Mouse (Mus musculus) midbrain, embryonic 12.5 days (tissue): ENCODE measurements around the gene Abhd10. TPM values are rescaled to one million over a fixed set of nuclear protein-coding genes. Genes with fewer than 3 reads are reported as not detected.

Experiments
- ATAC-seq: fragments of 200-750 bp; cut with Nextera tagmentation; 2 replicates; pipeline ENCODE4 v1.8.0; 2017; ENCODE audit warnings: low read depth, moderate TSS enrichment, moderate library complexity; ENCODE audit not compliant: low FRiP score
- H3K27ac ChIP-seq: fragments of 300-500 bp; sonication (generic); replicated peaks from 2 replicates; pipeline ENCODE4 v1.5.1; 2016; ENCODE audit warnings: mild to moderate bottlenecking
- H3K27me3 ChIP-seq: fragments of 300-500 bp; sonication (generic); 2 replicates; pipeline ENCODE4 v1.6.1; 2016; ENCODE audit warnings: mild to moderate bottlenecking
- H3K36me3 ChIP-seq: fragments of 300-500 bp; sonication (generic); 2 replicates; pipeline ENCODE4 v1.6.1; 2016
- H3K4me1 ChIP-seq: fragments of 300-500 bp; sonication (generic); 2 replicates; pipeline ENCODE4 v1.6.1; 2016
- H3K4me2 ChIP-seq: fragments of 300-500 bp; sonication (generic); replicated peaks from 2 replicates; pipeline ENCODE4 v1.6.1; 2016; ENCODE audit warnings: mild to moderate bottlenecking, moderate library complexity
- H3K4me3 ChIP-seq: fragments of 300-500 bp; sonication (generic); 2 replicates; pipeline ENCODE4 v1.5.1; 2016; ENCODE audit warnings: mild to moderate bottlenecking
- H3K9ac ChIP-seq: fragments of 300-500 bp; sonication (generic); replicated peaks from 2 replicates; pipeline ENCODE4 v1.6.1; 2016; ENCODE audit warnings: mild to moderate bottlenecking, moderate library complexity
- H3K9me3 ChIP-seq: fragments of 300-500 bp; sonication (generic); 2 replicates; pipeline ENCODE4 v1.6.1; 2016; ENCODE audit warnings: mild to moderate bottlenecking
- WGBS: fragments of 180-500 bp; shearing (Covaris S2); methylation state at CpG from one replicate; pipeline ENCODE4 v1.1.7; 2016; 5-methylcytosine and 5-hydroxymethylcytosine counted together
- polyA plus RNA-seq: library from polyadenylated mRNA; unstranded; fragments of >200 nt; fragmentation: Nextera tagmentation; extraction: Ambion mirVana; gene quantifications from 2 replicates; pipeline ENCODE4 v1.2.1, GENCODE M21; 2016

Abhd10 gene
- polyA plus RNA-seq = 48.9 and 49.5 TPM in 2 replicates

DNA sequence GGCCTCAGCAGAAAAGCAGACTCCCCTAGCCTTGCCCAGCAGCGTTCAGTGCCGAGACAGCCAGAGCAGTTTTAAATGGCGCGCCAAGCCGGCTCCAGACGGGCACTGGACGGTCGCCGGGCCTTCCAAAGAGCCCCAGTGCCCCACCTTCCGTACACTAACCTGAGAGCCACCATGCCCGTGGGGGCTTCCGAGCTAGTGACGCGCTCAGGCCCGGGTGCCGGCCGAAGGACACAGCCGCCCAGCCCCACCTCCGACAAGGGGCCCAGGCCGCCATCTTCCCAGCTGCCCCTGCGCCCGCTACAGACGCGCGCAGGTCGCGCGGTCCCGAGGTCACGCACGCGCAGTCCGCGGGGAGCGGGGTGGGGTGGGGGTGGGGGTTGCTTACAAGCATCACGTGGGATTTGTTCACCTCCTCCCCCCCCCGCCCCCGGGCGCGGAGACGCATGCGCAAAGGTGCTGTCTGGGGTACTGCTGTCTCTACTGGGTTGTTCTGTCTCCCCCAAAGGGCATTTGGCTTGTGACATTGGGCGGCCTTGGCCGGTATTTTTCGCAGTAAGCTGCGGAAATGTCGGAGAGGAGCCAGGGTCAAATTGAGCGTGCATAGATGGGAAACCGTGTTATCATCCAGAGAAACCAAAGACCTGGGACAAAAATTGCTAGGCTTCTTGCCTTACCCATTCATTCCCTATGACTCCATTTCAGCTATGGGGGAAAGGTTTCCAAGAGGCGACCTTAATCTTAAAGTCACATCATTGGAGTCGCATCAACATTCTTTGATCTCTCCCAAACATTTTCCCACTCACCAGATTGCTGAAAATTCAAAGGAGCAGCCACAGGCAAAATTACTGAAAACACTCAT, at the start of gene Abhd10:
Gene Abhd10 (minus strand): TSS at position 341 of the 862 bp plus-strand sequence.
- WGBS = 1% methylated on average over 50 of the region's 51 CpGs
- H3K9me3 ChIP-seq = no peaks in the 10 kb centered on the region

DNA sequence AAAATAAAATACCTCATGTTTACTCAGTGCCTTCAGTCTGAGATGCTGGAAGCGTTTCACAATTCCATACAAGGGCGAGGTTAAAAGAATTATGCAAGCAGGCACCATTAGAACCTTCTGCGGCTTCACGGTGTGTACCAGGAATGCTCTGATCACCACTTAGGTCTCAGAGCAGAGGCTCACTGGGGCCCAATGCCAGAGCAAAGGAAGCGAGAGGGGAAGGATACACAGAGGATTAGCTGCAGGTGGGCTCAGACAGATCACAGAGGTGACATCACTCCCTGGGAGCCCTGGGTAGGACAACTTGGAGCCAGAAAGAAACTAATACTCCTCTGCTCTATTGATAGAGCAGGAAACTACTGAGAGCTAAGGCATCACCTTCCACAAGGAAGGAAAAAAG, 48.5 kb upstream of the Abhd10 start:
- no peak for ATAC-seq
- WGBS = 58% methylated on average over 5 of the region's 5 CpGs
- H3K9ac ChIP-seq = no peak overlapping the region
- H3K36me3 ChIP-seq = peaks cover 5% of the 10 kb centered on the region; the same call in 1 of the 2 replicates
- no peaks in the 10 kb centered on the region for H3K4me1 ChIP-seq
- H3K27me3 ChIP-seq = no peaks in the 10 kb centered on the region
- H3K4me3 ChIP-seq = no peak overlapping the region
- H3K27ac ChIP-seq = no peak overlapping the region
- no peak overlapping the region for H3K4me2 ChIP-seq
- H3K9me3 ChIP-seq = no peaks in the 10 kb centered on the region

More for the DNA sequence above, at the start of gene Abhd10:
- ATAC-seq = peak; percentile 97
- Histone ChIP-seq H3K27ac (peak within 1 kb of the TSS; percentile 90), H3K4me3 (peak within 1 kb of the TSS; percentile 85), H3K36me3 (peaks cover 6% of the 10 kb centered on the region), H3K4me1 (peaks cover 15% of the 10 kb centered on the region), H3K4me2 (peak within 1 kb of the TSS; percentile 62), H3K9ac (peak within 1 kb of the TSS; percentile 84), H3K27me3 (no peaks in the 10 kb centered on the region)

GRCm38 (mm10) chr16:45789311-45789710, 46.6 kb upstream of the Abhd10 start:
- H3K27ac ChIP-seq = no peak overlapping the region
- H3K36me3 ChIP-seq = peaks cover 5% of the 10 kb centered on the region; the same call in 1 of the 2 replicates
- H3K9ac ChIP-seq = no peak overlapping the region
- H3K9me3 ChIP-seq = no peaks in the 10 kb centered on the region
- 78% methylated on average over 2 of the region's 2 CpGs for WGBS
- no peak overlapping the region for H3K4me3 ChIP-seq
- H3K4me1 ChIP-seq = no peaks in the 10 kb centered on the region
- H3K27me3 ChIP-seq = no peaks in the 10 kb centered on the region
- H3K4me2 ChIP-seq = no peak overlapping the region
- no peak for ATAC-seq

- no peak overlapping the region for H3K27ac ChIP-seq
- no peak for ATAC-seq
- 92% methylated on average over 6 of the region's 6 CpGs for WGBS
These were observed 44.9 kb upstream of the Abhd10 start for GRCm38 (mm10) chr16:45787650-45788049.

GRCm38 (mm10) chr16:45786639-45787038, 43.9 kb upstream of the Abhd10 start:
- H3K9ac ChIP-seq = no peak overlapping the region
- no peak for ATAC-seq
- no peak overlapping the region for H3K4me2 ChIP-seq
- H3K36me3 ChIP-seq = no peaks in the 10 kb centered on the region; the same call in 1 of the 2 replicates
- WGBS = 42% methylated on average over 8 of the region's 8 CpGs
- no peak overlapping the region for H3K4me3 ChIP-seq
- no peaks in the 10 kb centered on the region for H3K4me1 ChIP-seq
- no peaks in the 10 kb centered on the region for H3K27me3 ChIP-seq
- H3K9me3 ChIP-seq = no peaks in the 10 kb centered on the region
- H3K27ac ChIP-seq = no peak overlapping the region

More at GRCm38 (mm10) chr16:45787650-45788049, 44.9 kb upstream of the Abhd10 start:
- H3K4me2 ChIP-seq = no peak overlapping the region
- H3K9me3 ChIP-seq = no peaks in the 10 kb centered on the region
- no peaks in the 10 kb centered on the region; the same call in 1 of the 2 replicates for H3K36me3 ChIP-seq
- H3K9ac ChIP-seq = no peak overlapping the region
- no peak overlapping the region for H3K4me3 ChIP-seq
- no peaks in the 10 kb centered on the region for H3K4me1 ChIP-seq
- H3K27me3 ChIP-seq = no peaks in the 10 kb centered on the region

GRCm38 (mm10) chr16:45780001-45780400, 37.2 kb upstream of the Abhd10 start:
- no peak overlapping the region for H3K4me3 ChIP-seq
- no peak overlapping the region for H3K27ac ChIP-seq
- no peak for ATAC-seq
- no peaks in the 10 kb centered on the region for H3K27me3 ChIP-seq
- 79% methylated on average over 6 of the region's 6 CpGs for WGBS
- H3K36me3 ChIP-seq = peaks cover 23% of the 10 kb centered on the region
- no peak overlapping the region for H3K9ac ChIP-seq
- no peak overlapping the region for H3K4me2 ChIP-seq
- no peaks in the 10 kb centered on the region for H3K9me3 ChIP-seq
- H3K4me1 ChIP-seq = no peaks in the 10 kb centered on the region

DNA sequence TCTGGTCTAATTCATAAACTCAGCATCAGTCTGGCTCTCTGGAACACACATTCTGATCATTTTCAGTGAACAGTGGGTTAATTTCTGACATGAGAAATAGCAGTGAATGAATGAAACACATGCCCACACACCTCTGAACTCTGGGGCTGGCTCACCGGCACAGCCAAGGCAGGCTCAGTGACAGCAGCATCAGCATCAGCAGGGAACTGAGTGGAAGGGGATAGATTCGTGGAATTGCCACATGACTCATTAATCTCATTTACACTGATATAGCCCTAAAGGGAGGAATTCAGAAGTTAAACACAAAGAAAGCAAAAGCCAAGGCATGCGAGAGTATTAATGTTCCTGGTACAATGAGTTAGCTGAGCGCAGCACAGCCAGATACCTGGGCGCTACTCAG, 32.1 kb upstream of the Abhd10 start:
- H3K9ac ChIP-seq = no peak overlapping the region
- no peak for ATAC-seq
- H3K27ac ChIP-seq = no peak overlapping the region
- no peaks in the 10 kb centered on the region for H3K27me3 ChIP-seq
- no peak overlapping the region for H3K4me3 ChIP-seq
- H3K4me1 ChIP-seq = no peaks in the 10 kb centered on the region
- WGBS = 89% methylated on average over 5 of the region's 5 CpGs
- H3K9me3 ChIP-seq = no peaks in the 10 kb centered on the region
- peaks cover 33% of the 10 kb centered on the region for H3K36me3 ChIP-seq
- H3K4me2 ChIP-seq = no peak overlapping the region

- no peaks in the 10 kb centered on the region for H3K27me3 ChIP-seq
- no peak overlapping the region for H3K27ac ChIP-seq
- H3K9ac ChIP-seq = no peak overlapping the region
- 0 out of 2 replicates have a peak, but pooled peaks cover 3% of the 10 kb centered on the region for H3K4me1 ChIP-seq
- peaks cover 21% of the 10 kb centered on the region for H3K36me3 ChIP-seq
- no peaks in the 10 kb centered on the region for H3K9me3 ChIP-seq
- ATAC-seq = no peak
- no peak overlapping the region for H3K4me2 ChIP-seq
- 94% methylated on average over 6 of the region's 6 CpGs for WGBS
- no peak overlapping the region for H3K4me3 ChIP-seq
These were observed 28.2 kb upstream of the Abhd10 start for GRCm38 (mm10) chr16:45770914-45771313.

DNA sequence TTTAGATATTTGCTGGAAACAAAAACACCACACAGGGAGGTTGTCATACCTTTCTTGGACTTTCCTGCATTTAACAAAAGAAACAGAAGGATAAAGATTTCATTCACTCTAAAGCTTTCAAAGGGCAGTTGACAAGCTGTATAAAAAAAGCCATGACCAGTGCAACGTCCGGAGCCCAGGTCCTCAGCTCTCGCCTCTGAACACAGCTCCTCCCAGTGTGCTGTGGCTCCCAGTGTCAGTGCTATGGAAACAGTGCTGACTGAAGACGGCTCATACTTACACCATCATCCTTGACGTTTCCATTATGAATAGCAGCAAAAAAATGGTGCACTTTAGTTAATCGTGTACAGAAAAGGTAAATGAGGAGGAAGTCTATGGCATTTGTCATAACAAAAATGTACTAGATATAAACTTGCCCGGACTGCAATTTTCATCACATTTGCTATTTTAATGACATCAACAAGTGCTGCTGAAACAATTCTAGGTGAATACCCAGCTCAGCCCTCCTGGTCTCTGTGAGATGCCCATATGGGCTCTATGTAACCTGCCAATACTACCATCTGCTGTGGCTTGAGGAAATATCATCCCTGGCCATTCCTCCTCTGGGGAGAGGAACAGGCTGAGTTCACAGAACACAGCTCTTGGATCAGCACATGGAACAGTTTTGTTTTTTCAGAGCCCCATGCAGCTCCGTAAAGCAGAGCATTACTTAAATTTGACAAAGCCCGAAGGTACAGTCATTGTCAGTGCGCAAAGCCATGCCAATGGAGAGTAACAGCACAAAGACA, 25.3 kb upstream of the Abhd10 start:
- 0 out of 2 replicates have a peak, but pooled peaks cover 3% of the 10 kb centered on the region for H3K4me1 ChIP-seq
- H3K36me3 ChIP-seq = peaks cover 21% of the 10 kb centered on the region
- 71% methylated on average over 10 of the region's 10 CpGs for WGBS
- no peak overlapping the region for H3K4me3 ChIP-seq
- H3K4me2 ChIP-seq = no peak overlapping the region
- no peaks in the 10 kb centered on the region for H3K9me3 ChIP-seq
- H3K27me3 ChIP-seq = no peaks in the 10 kb centered on the region
- no peak overlapping the region for H3K9ac ChIP-seq
- ATAC-seq = 0 out of 2 replicates have a peak, but pooled peaks have one; percentile 60
- H3K27ac ChIP-seq = no peak overlapping the region

- no peak for ATAC-seq
- no peak overlapping the region for H3K27ac ChIP-seq
- no peaks in the 10 kb centered on the region for H3K27me3 ChIP-seq
- 70% methylated on average over 4 of the region's 4 CpGs for WGBS
- 0 out of 2 replicates have a peak, but pooled peaks cover 3% of the 10 kb centered on the region for H3K4me1 ChIP-seq
- H3K9ac ChIP-seq = no peak overlapping the region
- peaks cover 24% of the 10 kb centered on the region for H3K36me3 ChIP-seq
- no peak overlapping the region for H3K4me2 ChIP-seq
- H3K4me3 ChIP-seq = no peak overlapping the region
- no peaks in the 10 kb centered on the region for H3K9me3 ChIP-seq
These were observed 24.7 kb upstream of the Abhd10 start for GRCm38 (mm10) chr16:45767434-45767833.

DNA sequence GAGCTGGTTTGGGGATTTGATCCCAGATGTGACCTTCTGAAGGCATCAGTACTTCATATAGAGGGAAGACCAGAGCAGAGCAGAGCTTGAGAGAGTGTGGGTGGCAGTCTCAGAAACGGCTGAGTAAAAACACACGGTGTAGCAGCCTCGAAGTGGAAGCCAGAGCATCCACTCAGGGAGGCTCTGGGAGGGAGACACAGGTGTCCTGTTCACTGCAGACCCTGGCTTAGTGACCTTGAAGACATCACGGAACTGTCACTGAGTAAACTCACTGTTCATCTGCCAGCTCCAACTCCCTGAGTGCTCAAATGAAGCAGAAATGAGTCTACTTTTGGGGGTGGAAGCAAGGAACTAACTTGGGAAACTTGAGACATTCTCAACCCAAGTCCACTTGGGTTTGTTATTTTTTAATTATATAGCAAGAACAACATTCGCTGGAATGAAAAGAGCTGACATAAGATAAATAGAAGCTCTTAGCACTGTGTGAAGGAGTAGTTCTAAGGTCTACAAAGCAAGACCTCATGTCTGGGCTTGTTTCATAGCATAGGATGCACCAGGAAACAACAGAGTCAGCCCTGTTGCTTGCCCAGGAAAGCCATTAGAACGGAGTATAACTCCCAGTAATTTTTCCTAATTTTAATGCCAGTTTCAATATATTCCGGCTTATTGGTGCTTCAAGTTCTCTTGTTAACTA, 23.2 kb upstream of the Abhd10 start:
- Histone ChIP-seq H3K36me3 (peaks cover 15% of the 10 kb centered on the region), H3K4me1 (0 out of 2 replicates have a peak, but pooled peaks cover 3% of the 10 kb centered on the region), H3K27me3 (no peaks in the 10 kb centered on the region), H3K9ac (no peak overlapping the region), H3K4me3 (no peak overlapping the region), H3K9me3 (no peaks in the 10 kb centered on the region), H3K27ac (no peak overlapping the region), H3K4me2 (no peak overlapping the region)
- no peak for ATAC-seq
- 84% methylated on average over 7 of the region's 7 CpGs for whole genome bisulfite sequencing
